Mouse (Mus musculus): ENCODE results near the gene Miox.

DNA sequence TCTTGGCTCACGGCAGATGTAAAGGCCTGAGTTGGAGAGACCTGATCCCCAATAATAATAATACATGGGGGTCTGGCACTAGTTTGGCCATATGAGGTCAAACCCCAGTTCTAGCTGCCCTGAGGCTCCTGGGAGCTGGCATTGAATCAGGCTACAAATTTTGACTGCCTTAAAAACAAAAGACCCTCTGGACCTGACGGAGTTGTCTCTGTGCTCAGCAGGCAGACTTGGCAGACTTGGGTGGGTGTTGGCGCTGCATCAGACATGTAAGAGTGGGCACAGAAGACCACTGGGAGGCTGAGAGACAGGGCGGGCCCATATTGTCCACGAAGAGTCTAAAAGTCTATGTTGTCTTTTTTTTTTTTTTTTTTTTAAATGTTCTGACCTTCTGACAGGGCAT lies 47.6 kb upstream of the Miox start:
- TF ChIP-seq CTCF (IDR thresholded peaks at IDR 0.05; ENCODE audit: borderline replicate concordance, insufficient read depth, low read length) (no peak), POLR2A (IDR thresholded peaks at IDR 0.05; ENCODE audit: low read depth, low read length) (no peak)
